Mouse (Mus musculus) urinary bladder, postnatal 10 days (tissue): ENCODE measurements around the gene Tcf3.
A peak's percentile ranks its signal among the peaks of the same experiment; 100 is the strongest.

Source experiments
- DNase-seq: peaks from one replicate; pipeline ENCODE4 v3.0.0; 2022; ENCODE audit warnings: low spot score

Gene Tcf3

GRCm38 (mm10) chr10:80437973-80438372, 4.5 kb upstream of the Tcf3 start:
- peak; percentile 37 for DNase-seq

GRCm38 (mm10) chr10:80436276-80436675, 2.8 kb upstream of the Tcf3 start:
- DNase-seq, result no peak

GRCm38 (mm10) chr10:80435764-80436163, 2.3 kb upstream of the Tcf3 start:
- DNase-seq, result no peak

GRCm38 (mm10) chr10:80434823-80435222, 1.4 kb upstream of the Tcf3 start:
- no peak for DNase-seq

- DNase-seq, result no peak
Observed at GRCm38 (mm10) chr10:80434233-80434592, 766 bp upstream of the Tcf3 start.

GRCm38 (mm10) chr10:80432936-80433512, 423 bp downstream of the Tcf3 start:
- DNase-seq, result no peak

GRCm38 (mm10) chr10:80432387-80432785, 1.1 kb downstream of the Tcf3 start:
- DNase-seq, result no peak

GRCm38 (mm10) chr10:80431570-80432386, 1.7 kb downstream of the Tcf3 start:
- no peak for DNase-seq

GRCm38 (mm10) chr10:80430375-80430980, 3.0 kb downstream of the Tcf3 start:
- no peak for DNase-seq

GRCm38 (mm10) chr10:80429800-80430199, 3.6 kb downstream of the Tcf3 start:
- no peak for DNase-seq

GRCm38 (mm10) chr10:80425041-80425440, 8.4 kb downstream of the Tcf3 start:
- no peak for DNase-seq

- DNase-seq, result no peak
Observed at GRCm38 (mm10) chr10:80423562-80423961, 9.9 kb downstream of the Tcf3 start.

GRCm38 (mm10) chr10:80421651-80422472, 11.6 kb downstream of the Tcf3 start:
- DNase-seq, result no peak

GRCm38 (mm10) chr10:80421208-80421607, 12.2 kb downstream of the Tcf3 start:
- no peak for DNase-seq

GRCm38 (mm10) chr10:80420729-80421128, 12.7 kb downstream of the Tcf3 start:
- no peak for DNase-seq

- no peak for DNase-seq
Observed at GRCm38 (mm10) chr10:80419419-80419818, 14.0 kb downstream of the Tcf3 start.

GRCm38 (mm10) chr10:80418311-80418710, 15.1 kb downstream of the Tcf3 start:
- DNase-seq, result no peak

GRCm38 (mm10) chr10:80417841-80418240, 15.6 kb downstream of the Tcf3 start:
- no peak for DNase-seq

GRCm38 (mm10) chr10:80417371-80417770, 16.1 kb downstream of the Tcf3 start:
- DNase-seq, result no peak

- no peak for DNase-seq
Observed at GRCm38 (mm10) chr10:80415566-80415965, 17.9 kb downstream of the Tcf3 start.

- DNase-seq, result no peak
Observed at GRCm38 (mm10) chr10:80412656-80413541, 20.5 kb downstream of the Tcf3 start.
